Mouse (Mus musculus) fat pad, adult 2 months (tissue): ENCODE data around the gene Ank2.
"Not testable (repeated sequence)": the region's sequence is repeated elsewhere in the genome, so short reads cannot be mapped to it uniquely, and the experiment has no call there.

Source experiments
- DNase-seq: peaks from one replicate; pipeline ENCODE4 v3.0.0-alpha.2; 2011; ENCODE audit warnings: low read depth, low spot score; ENCODE audit errors: extremely low read depth

Ank2 gene

GRCm38 (mm10) chr3:127487302-127487701 lies 11.8 kb downstream of the Ank2 start:
- no peak for DNase-seq

DNA sequence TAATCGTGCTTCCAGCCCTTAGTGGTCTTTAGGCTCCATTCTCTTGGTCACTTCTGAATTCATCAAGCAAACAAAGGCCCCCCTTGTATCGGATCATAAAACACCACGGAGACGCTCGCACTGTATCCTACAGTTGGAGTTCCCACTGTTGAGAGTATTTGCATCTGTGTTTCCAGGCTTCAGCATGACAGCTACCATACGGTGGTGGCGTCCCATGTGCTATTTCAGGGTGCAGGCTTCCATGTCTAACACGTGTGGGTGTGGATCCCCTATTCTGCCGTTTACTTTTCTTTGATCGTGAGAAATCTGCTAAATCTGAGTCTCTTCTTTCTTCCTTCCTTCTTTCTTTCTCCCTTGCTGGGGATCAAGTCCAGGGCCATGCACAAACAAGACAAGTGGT lies 14.0 kb downstream of the Ank2 start:
- DNase-seq = no peak

GRCm38 (mm10) chr3:127481658-127482057 lies 17.5 kb downstream of the Ank2 start:
- no peak for DNase-seq

DNA sequence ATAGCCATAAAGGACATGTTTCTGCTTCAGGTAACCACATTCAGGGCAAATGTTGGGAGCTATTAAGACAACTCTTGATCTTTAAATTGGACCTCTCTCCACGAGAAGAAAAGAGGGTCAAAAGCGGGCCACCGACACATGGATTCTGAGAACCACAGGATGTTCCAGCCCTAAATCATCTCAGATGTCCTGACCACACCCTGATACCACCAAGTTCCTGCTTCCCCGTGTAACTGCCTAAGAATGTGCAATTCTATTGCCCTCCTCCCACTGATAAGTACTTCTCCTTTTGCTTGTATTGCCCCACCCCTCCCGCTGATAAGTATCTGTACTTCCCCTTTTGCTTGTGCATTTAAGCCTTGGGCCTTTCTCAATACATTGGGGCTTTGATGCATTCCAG lies 18.8 kb downstream of the Ank2 start:
- DNase-seq = not testable (repeated sequence)

GRCm38 (mm10) chr3:127474115-127474514 lies 25.0 kb downstream of the Ank2 start:
- DNase-seq = no peak

GRCm38 (mm10) chr3:127469164-127469752 lies 29.9 kb downstream of the Ank2 start:
- DNase-seq = no peak

DNA sequence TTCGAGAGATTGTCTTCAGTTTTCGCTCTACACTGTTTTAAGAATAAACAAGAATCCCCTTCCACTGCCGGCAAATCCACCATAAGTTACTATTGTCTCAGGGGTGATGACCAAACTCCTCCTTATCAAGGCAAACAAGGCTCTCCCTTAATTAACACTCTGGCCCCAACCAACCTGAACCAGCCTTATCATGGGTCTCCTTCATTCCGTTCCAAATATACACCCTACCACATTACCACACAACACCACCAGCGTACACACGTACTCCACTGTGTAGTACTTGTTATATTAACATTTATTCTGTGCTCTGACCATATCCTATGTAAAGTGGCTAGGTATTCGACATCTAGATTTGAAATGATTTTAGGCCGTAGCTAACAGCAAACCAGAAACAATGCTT lies 30.6 kb downstream of the Ank2 start:
- DNase-seq = no peak

GRCm38 (mm10) chr3:127463816-127464480 lies 35.2 kb downstream of the Ank2 start:
- DNase-seq = no peak

- no peak for DNase-seq
These were observed 36.0 kb downstream of the Ank2 start for GRCm38 (mm10) chr3:127463165-127463564.

DNA sequence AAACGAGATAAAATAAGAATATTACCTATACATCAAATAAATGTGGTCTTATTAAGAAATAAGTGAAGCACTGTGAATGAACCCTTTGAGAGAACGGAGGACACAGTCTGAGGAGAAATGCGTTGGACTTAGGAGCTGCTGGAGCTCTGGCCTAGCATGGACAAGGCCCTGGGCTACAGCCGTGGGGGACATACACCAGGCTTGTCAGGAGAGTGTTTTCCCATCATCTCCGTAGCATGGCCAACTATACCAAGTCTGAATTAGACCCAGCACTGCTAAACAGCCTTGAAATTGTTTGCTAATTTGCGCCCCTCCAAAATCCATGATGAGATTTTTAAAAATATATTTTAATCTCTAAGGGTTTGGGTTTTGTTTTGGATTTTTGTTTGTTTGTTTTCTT lies 36.7 kb downstream of the Ank2 start:
- DNase-seq = no peak

GRCm38 (mm10) chr3:127460891-127461437 lies 38.2 kb downstream of the Ank2 start:
- DNase-seq = no peak

DNA sequence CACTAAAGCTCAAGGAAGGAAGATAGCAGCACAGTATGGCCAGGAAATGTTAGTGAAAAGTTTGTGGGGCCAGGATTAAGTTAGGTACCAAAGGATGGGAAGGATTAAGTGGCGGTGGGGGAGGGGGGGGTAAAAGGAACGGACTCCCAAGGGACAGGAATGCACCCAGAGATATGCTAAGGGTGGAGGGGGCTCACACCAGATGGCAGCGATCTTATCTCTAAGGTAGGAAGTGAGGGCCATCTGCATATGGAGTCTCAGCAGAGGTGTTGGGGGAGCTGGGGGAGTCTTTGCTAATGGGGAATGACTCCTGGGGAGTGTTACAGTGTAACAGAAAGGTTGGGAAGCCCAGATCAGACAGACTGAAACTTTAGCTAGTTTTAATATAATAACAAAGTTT lies 39.3 kb downstream of the Ank2 start:
- no peak for DNase-seq

- DNase-seq = no peak
These were observed 40.2 kb downstream of the Ank2 start for GRCm38 (mm10) chr3:127458925-127459324.

DNA sequence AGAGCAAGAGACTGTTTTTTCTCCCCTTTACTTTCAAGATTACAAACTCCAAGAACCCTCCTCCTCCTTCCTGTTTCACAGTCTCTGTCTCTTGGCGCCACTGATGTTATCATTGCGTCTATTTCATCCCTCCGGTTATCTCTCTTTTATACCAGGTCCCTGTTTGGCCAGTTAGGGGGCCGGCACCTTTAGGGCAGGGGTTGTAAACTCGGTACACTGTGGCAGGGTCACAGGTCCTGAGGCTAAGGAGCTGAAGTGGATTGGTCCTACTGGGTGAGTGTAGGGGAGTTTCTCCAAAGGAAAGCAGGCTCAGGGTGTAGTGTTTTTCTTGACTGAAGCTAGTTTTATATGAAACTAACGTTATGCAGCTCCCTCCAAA lies 40.7 kb downstream of the Ank2 start:
- no peak for DNase-seq

DNA sequence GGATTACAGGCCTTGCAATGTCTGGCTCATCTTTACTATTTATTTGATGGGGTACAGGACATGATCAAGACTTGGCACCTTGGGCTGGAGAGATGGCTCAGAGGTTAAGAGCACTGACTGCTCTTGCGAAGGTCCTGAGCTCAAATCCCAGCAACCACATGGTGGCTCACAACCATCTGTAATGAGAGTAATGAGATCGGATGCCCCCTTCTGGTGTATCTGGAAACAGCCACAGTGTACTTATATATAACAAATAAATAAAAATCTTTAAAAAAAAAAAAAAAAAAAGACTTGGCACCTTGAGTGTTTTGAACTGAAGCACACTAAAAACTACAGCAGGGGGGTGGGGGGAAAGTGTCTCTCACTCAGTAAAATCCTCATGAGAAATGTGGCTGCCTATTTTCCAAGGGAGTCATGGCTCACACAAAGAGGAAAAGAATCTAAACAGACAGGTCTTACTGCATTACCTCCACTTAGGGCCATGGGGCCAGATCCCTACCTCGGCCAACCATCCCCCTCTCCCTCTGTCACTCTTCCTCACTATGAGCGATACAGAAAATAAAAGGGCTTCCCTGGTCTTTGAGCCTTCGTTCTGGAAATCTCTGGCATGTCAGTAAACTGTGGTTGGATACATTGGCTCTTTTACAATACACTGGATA lies 41.3 kb downstream of the Ank2 start:
- DNase-seq = no peak

GRCm38 (mm10) chr3:127453738-127454137 lies 45.4 kb downstream of the Ank2 start:
- no peak for DNase-seq

DNA sequence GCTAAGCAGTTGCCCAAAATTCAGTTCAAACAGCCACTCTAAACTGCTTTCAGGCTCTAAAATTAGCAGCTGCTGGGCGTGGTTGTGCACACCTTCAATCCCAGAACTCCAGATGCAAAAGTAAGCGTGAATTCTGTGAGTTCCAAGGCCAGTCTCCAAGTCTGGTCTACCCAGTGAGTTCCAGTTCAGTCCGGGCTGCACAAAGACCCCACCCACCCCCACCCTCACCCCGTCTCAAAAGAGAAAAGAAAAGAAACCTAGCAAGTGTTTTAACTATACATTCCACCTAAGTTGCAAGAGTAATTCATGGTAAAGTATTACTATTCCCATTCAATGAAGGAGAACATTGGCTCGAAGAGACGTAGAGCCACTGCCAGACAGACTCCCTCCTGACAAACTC lies 45.9 kb downstream of the Ank2 start:
- DNase-seq = no peak

GRCm38 (mm10) chr3:127452233-127452632 lies 46.9 kb downstream of the Ank2 start:
- no peak for DNase-seq

DNA sequence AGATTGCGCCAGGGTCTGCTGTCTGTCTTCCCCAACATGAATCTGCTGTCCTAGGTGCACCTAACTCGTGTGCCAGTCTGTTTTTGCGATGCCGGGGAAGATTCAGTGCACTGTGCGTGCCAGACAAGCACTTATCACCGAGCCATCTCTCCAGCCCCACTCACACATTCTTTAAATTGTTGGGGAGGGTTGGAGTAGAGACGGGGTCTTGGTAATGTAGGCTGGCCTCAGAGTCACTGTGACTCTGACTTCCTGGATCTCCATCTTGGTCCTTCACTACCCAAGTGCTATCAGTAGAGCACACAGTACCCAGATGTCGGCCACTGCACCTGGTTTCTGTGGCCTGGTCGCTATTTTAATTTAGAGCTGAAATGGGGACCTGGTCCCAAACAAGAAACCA lies 47.4 kb downstream of the Ank2 start:
- no peak for DNase-seq

- DNase-seq = no peak
These were observed 48.1 kb downstream of the Ank2 start for GRCm38 (mm10) chr3:127451070-127451469.

DNA sequence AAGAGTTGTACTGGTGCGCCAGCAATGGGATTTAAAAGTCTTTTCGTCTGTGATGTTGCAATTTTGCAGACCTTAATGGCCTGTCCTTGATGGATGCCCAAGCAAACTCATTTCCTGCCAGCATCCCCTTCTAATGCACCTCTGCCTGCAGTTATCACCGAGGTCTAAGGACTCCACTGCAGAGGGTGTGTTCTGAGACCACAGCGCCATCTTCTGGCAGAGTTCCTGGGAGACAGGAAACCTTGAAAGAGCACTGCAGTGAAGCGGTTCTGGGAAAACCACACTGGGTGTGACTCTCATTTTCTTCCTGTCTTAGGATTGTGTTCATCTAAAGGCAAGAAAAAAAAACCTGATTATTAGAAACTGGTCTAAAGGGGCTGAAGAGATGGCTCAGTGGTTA lies 53.0 kb downstream of the Ank2 start:
- no peak for DNase-seq

- DNase-seq = no peak
These were observed 65.9 kb downstream of the Ank2 start for GRCm38 (mm10) chr3:127433291-127433690.
